Mouse (Mus musculus) bone marrow macrophage, adult 2 months (primary cell): ENCODE data around the gene Kdm2b. TPM values are rescaled to one million over a fixed set of nuclear protein-coding genes. Genes with fewer than 3 reads are reported as not detected.
A peak's percentile ranks its signal among the peaks of the same experiment; 100 is the strongest.

Experiments used
- H3K27ac ChIP-seq: 2 replicates; pipeline ENCODE4 v1.5.1; 2012; ENCODE audit warnings: low read depth, low read length; ENCODE audit not compliant: insufficient read depth
- H3K4me1 ChIP-seq: 2 replicates; pipeline ENCODE4 v1.6.1; 2012; ENCODE audit warnings: low read length; ENCODE audit not compliant: control insufficient read depth, insufficient read depth
- H3K4me3 ChIP-seq: 2 replicates; pipeline ENCODE4 v1.5.1; 2012; ENCODE audit warnings: mild to moderate bottlenecking, low read length, moderate library complexity; ENCODE audit not compliant: insufficient read depth
- CTCF ChIP-seq: IDR thresholded peaks from 2 replicates; pipeline ENCODE4 v1.5.1; 2012; ENCODE audit warnings: low read depth, mild to moderate bottlenecking, low read length, moderate library complexity
- POLR2A ChIP-seq: IDR thresholded peaks from 2 replicates; pipeline ENCODE4 v1.6.1; 2012; ENCODE audit warnings: mild to moderate bottlenecking, low read depth, low read length, borderline replicate concordance
- polyA plus RNA-seq: library from polyadenylated mRNA; stranded (reverse); fragments of >200 nt; gene quantifications from 2 replicates; pipeline ENCODE4 v1.2.4, GENCODE M21; 2012; ENCODE audit not compliant: missing spikeins, insufficient read depth, insufficient read length

Kdm2b gene
- 26.6 and 26.9 TPM in 2 replicates for polyA plus RNA-seq

GRCm38 (mm10) chr5:122989551-122990330 is at the start of gene Kdm2b:
Kdm2b (minus strand) TSS chr5:122989823.
- Histone ChIP-seq H3K27ac (peak within 1 kb of the TSS; percentile 93), H3K4me3 (peak within 1 kb of the TSS; percentile 65), H3K4me1 (peaks cover 16% of the 10 kb centered on the region)
- TF ChIP-seq CTCF (no peak), POLR2A (no peak)

GRCm38 (mm10) chr5:123039120-123039752 is 49.6 kb upstream of the Kdm2b start:
- Histone ChIP-seq H3K4me3 (peak overlapping the region; percentile 49), H3K27ac (no peak overlapping the region), H3K4me1 (peaks cover 16% of the 10 kb centered on the region)
- TF ChIP-seq POLR2A (no peak), CTCF (no peak)

- H3K4me3 ChIP-seq = no peak overlapping the region
- H3K4me1 ChIP-seq = peaks cover 23% of the 10 kb centered on the region
- no peak overlapping the region for H3K27ac ChIP-seq
- no peak for TF ChIP-seq POLR2A
- no peak for TF ChIP-seq CTCF
Measured at GRCm38 (mm10) chr5:123038115-123038514, 48.5 kb upstream of the Kdm2b start.

DNA sequence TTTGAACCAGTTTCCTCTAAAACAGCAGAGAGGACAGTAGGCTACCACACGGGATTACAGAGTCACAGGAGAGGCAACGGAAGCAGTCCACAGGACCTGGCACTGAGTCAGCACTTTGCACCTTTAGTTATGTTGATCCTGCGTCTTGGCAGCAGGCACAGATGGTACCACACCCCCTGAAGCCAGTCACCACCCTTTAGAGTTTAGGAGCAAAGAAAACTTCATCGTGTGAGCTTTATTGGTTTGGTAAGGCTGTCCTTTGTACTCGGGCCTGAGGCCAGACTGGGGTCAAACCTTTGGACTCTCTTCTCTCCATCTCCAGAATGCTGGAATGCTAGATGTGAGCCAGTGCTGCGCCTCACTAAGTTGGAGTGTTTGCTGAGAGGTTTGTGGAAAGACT is 45.9 kb upstream of the Kdm2b start:
- H3K4me3 ChIP-seq = no peak overlapping the region

GRCm38 (mm10) chr5:123035089-123035488 is 45.5 kb upstream of the Kdm2b start:
- Histone ChIP-seq H3K4me1 (peaks cover 17% of the 10 kb centered on the region), H3K27ac (no peak overlapping the region), H3K4me3 (no peak overlapping the region)
- TF ChIP-seq CTCF = no peak
- no peak for TF ChIP-seq POLR2A

More for the DNA sequence above, 45.9 kb upstream of the Kdm2b start:
- H3K4me1 ChIP-seq = peaks cover 19% of the 10 kb centered on the region
- H3K27ac ChIP-seq = no peak overlapping the region
- no peak for TF ChIP-seq POLR2A
- no peak for TF ChIP-seq CTCF

GRCm38 (mm10) chr5:123033646-123034160 is 44.1 kb upstream of the Kdm2b start:
- no peak overlapping the region for H3K4me3 ChIP-seq
- no peak overlapping the region for H3K27ac ChIP-seq
- H3K4me1 ChIP-seq = peaks cover 10% of the 10 kb centered on the region
- TF ChIP-seq POLR2A (no peak), CTCF (no peak)

DNA sequence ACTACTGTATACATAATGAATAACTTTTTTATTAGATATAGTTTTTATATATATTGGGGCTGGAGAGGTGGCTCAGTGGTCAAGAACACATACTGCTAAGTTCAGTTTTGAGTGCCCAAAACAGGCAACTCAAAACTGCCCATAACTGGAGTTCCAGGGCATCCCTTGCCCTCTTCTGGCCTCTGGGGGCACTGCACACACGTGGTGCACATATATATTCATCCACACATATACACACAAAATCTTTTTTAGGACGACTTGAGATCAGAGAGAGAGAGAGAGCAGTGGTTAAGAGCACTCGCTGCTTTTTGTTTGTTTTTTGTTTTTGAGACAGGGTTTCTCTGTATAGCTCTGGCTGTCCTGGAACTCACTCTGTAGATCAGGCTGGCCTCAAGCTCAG is 41.7 kb upstream of the Kdm2b start:
- H3K4me1 ChIP-seq = peaks cover 22% of the 10 kb centered on the region
- TF ChIP-seq POLR2A = no peak
- TF ChIP-seq CTCF = no peak
- no peak overlapping the region for H3K27ac ChIP-seq
- no peak overlapping the region for H3K4me3 ChIP-seq

DNA sequence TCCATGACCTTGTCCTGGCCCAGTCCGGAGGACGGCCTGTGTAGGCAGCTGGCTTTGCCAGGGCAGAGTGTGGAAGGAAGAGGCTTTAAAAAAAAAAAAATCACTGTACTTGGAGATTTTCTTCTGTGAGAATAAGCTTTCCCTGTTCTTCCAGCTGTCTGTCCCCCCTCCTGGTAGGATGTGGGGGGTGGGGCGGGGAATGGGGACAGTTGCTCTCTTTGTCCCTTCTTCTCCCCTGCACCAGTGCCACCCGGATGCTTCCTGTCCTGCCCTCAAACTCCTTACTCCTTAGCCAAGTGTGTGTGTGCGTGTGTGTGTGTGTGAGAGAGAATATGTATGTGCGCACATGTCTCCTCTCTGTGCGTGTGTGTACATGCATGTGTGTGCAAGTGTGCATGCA is 40.1 kb upstream of the Kdm2b start:
- Histone ChIP-seq H3K4me1 (peaks cover 32% of the 10 kb centered on the region), H3K4me3 (no peak overlapping the region), H3K27ac (no peak overlapping the region)

DNA sequence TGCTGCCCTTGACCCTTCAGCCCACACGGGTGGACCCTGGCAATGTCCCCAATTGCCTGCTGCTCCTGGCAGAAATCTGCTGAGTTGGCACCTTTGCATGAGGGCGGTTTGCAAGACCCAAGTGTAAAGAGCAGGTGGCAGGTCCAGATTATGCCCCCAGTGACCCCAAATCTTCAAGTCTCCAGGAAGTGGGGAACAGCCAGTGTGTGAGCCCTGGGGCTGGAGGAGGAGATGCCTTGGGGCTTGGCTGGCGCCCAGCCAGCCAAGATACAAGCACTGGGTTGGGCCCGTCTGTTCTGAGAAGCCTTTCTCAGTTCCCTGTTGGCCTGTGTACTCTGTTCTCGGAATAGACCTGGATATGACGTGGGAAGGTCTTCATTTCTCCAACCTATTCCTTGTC is 37.8 kb upstream of the Kdm2b start:
- Histone ChIP-seq H3K27ac (no peak overlapping the region), H3K4me1 (peaks cover 42% of the 10 kb centered on the region), H3K4me3 (no peak overlapping the region)
- TF ChIP-seq POLR2A (no peak), CTCF (no peak)

More for the DNA sequence above, 40.1 kb upstream of the Kdm2b start:
- TF ChIP-seq CTCF (no peak), POLR2A (no peak)

DNA sequence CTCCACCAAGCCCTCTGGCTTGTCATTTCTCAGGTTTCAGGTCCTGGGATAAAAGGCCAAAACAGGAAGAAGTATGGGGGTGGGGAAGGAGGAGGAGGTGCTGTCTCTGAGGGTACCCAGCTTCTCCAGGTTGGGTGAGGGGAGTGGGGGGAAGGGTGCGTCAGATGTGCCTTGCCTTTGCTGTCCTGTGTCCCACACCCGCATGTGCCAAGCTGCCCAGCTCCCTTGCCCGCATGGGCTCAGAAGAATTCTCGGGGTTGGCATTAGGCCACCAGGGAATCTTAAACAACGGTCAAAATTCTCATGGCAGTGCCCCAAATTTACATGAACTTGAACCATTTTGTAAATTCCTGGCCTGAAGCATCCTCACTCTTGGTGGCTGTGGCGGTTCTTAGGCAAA is 36.8 kb upstream of the Kdm2b start:
- peaks cover 46% of the 10 kb centered on the region for H3K4me1 ChIP-seq
- no peak overlapping the region for H3K4me3 ChIP-seq

More for the DNA sequence above, 36.8 kb upstream of the Kdm2b start:
- peak overlapping the region; percentile 87 for H3K27ac ChIP-seq
- TF ChIP-seq CTCF = no peak
- TF ChIP-seq POLR2A = no peak
